Mouse (Mus musculus) layer of hippocampus, postnatal 25 days (tissue): ENCODE measurements around the gene Phtf2. TPM values are rescaled to one million over a fixed set of nuclear protein-coding genes. Genes with fewer than 3 reads are reported as not detected.
"Not testable (repeated sequence)": the region's sequence is repeated elsewhere in the genome, so short reads cannot be mapped to it uniquely, and the experiment has no call there.

ENCODE experiments used
- DNase-seq, 2 experiments: peaks; one replicate each; pipeline ENCODE4 v3.0.0; 2022; ENCODE audit warnings: mixed read lengths in 2 of 2, low spot score in 1 of 2; ENCODE audit errors: extremely low spot score in 1 of 2
- total RNA-seq, 2 experiments: library from RNA; stranded (reverse); gene quantifications; 2 replicates each; pipeline ENCODE4 v1.2.3; 2021

Gene Phtf2
- total RNA-seq, 2 experiments from 2014 or later = 10.3 to 12.9 TPM

DNA sequence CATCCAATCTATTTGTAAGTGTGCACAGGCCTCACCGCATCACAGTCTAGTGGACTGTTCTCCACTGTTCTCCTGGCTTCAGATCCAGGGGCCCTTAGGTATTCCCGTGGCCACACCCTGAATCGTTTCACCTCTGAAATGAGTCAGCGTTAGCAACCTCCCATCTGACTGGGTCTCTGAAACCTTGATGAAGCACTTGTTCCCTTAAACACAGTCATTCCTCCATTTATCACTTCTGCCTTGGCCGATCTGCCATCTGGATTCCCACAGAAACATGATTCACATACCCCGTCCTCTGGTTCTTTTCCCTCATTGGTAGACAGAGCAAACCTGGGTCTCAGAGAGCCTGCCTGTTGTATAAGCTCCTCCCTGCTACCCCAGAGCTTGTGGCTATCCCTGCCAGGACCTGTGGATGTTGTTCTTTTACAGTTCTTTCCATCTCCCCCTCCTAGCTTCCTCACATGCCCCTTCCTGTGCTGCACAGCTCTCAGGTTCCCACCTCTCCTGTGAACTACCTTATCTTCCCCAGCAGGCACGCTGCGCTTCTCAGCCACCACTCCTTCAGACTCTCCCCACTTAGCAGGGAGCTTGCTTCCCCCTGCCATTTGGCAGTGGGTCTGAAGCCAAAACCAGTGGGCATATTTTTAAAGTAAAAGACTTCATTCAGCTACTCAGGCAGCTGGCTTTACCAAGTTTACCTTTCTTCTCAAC lies 103.5 kb downstream of the Phtf2 start:
- DNase-seq = no peak

DNA sequence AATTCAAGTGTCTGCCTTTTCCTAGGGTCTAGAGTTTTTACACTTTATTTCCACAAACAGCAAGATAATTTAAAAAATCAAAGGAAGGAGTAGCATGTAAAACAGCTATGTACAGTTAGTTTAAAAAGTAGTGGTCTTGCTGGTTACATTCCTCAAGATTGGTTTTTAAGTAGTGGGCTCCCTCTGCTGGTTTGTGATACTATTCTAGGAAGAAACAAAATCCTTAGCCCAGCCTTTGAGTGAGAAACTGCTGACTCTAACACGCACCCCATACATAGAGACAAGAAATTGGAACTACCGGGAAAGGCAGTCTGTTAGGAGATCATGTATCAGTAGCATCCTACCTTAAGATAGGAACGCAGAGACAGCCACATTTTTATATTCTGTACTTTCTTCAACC lies 108.6 kb downstream of the Phtf2 start:
- peak in 1 of 2 experiments; percentile 28 for DNase-seq

DNA sequence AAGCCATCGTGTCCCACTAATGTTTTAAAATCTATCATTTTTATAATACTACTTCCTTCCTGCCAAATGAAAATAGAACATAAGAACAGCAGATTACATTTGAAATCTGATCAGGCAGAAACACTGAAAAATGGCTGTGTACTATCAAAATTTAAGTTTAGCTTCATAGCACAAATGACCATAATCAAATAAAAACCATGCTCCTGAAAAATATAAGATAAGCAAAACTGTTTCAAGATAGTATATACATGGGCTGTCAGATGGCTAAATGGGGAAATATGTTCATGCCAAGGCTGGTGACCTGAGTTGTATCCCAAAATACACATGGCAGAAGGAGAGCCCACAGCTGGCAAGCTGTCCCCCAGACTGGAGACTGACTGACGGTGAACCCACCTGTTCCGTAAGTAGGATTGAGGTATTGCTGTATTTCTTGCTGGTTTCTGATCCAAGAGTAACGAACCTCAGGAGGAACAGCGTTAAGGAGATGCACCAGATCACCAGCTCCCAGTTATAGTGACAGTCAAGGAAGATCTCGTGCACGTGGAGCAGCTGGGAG lies 116.5 kb downstream of the Phtf2 start:
- DNase-seq = no peak

DNA sequence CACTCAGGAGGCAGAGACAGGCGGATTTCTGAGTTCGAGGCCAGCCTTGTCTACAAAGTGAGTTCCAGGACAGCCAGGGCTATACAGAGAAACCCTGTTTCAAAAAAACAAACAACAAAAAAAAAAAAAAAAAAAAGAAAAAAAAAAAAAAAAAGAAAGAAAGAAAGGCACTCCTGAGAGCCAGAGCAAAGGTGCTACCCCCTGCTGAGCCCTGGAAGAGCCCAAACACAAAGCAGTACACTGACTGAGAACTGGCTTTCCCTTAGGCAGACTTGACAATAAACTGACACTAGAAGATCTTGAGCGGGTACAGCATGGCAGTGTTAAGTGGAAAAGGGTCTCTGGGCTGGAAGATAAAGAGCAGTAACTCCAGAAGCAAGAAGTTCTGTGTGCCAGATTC lies 119.5 kb downstream of the Phtf2 start:
- DNase-seq = not testable (repeated sequence)

DNA sequence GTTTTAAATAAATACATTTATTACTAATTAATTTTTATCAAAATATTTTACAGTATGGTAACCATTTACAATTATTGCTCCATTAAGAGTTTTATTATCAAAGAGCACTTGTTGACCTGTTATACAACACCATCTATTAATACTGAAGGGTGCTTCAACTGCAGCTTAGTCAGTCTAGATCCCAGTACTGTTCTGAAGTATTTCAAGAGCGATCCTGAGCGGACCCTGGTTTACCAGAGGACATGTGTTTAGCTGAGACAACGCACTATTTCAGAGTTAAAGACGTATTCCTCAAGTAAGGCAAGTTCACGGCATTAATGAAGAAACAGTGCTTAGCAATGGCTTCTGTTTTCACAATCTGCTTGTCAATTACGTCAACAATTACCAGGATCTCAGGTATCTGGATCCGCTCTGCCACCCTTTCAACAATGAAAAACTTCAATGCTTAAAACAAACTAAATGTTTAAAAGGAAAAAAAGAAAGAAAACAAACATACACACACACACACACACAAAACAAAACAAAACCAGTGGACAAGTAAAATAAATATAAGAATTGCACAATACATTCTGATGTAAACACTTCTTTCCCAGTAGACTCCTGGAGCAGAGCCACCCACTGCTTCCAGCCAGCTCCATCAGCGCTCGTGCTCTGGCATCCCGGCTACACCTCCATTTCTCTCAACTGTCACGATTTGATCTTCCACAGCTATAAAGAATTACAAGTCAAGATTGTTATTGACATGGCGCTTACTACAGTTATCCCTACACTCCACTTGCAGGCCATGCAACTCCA lies 121.4 kb downstream of the Phtf2 start:
- DNase-seq = no peak

DNA sequence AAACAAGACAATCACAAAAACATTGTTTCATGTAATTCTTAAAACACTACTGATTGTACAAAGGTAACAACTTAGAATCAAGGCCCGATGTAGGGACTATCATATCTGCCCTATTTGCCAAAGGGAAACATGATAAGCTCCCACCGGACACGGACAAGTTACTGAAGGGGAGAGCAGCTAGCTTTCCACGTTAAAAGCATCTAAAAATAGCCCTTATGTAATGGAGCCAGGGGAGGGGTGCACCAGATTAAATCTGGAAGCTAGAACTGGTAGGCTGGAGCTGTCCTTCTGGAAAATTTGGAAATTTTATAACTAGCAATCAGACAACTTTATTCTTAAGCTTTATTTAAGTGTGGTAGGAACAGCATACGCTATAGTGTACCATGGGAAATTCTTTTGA lies 122.2 kb downstream of the Phtf2 start:
- no peak for DNase-seq

DNA sequence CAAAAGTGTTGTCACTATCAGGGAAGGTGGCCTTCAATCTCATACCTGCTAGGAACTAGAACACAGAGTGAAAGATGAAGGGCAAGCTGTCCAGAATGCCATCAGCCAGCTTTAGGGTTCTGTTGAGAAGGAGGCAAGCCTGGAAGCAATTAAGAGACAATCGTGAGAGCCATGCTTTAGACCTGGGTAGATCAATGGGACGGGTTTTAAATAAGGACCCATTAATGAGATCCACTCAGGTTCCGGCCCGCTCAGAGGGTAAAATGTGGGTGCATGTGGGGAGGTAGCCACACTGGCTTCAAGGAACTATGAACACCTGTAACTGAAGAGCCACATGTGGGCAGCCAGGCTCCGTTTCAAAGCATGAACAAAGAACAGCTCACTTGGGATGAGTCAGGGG lies 128.0 kb downstream of the Phtf2 start:
- DNase-seq = no peak

DNA sequence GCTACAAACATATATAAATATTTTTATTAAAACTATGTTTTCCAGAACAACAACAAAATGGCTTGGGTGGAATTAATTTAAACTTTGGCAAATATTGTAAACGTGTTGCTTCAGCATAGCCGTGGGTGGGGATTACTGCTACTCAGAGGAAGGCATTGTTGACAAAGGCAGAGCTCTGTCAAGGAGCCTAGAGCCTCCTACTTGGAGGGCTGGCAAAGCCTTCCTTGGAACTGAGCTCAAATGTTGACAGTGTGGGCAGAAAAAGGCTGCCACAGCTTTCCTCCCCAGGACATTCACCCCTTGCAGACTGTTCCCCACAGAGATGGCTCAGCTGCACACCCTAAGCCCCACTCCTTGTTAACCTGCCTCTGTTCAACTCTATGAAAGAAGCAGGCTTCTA lies 128.8 kb downstream of the Phtf2 start:
- no peak for DNase-seq

DNA sequence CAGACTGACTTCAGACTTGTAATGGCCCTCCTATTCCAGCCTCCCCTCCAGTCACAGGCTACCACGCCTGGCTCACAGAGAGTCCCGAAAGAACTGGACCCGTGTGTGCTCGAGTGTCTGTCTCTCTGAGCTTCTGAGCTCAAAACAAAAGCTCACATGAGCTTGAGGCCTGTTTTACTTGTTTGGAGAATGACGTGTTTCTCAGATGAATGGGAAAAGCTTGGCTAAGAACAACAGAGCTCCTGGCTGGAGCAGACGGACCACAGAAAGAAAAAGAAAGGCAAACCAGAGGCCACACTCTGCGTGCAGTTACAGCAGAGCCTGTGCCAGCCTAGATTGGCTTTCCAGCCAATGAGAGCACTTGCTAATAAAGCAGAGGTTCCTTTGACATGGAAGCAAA lies 130.2 kb downstream of the Phtf2 start:
- DNase-seq = no peak

DNA sequence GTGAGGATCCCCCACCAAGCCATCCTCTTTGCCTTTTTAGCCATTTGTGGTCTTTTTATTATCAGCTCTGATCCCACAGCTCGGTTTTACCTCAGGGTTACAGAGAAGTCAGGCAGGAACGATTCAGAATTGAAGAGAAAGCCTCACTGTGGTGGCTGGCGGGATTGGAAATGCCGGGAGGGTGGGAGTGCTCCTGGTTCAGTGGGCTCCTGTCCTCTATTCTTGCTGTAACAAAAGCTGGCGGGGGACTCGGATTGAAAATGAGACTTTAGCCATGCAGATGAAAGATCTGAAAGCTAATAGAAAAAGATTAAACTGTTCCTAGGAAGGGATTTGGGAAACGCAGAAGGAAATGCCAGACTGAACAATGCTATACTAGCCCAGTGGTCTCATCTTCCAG lies 130.9 kb downstream of the Phtf2 start:
- DNase-seq = no peak

DNA sequence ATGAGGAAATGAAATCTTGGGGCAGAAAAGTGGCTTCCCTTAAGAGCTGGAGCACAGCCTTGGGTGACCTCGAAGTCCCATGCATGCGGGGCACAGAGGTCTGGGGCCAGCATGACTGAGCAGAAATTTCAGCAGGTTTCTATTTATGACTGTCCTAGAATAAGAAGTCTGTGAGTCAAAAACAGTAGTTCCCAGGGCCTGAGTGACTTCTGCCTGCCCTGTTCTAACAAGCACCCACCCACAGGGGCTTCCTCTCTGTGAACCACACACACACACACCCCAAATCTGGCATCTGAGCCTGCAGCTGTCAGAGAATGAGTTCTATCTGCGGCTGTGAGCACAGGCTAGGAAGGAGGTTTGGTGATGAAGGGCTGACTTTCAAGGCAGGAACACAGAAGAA lies 132.4 kb downstream of the Phtf2 start:
- no peak for DNase-seq

DNA sequence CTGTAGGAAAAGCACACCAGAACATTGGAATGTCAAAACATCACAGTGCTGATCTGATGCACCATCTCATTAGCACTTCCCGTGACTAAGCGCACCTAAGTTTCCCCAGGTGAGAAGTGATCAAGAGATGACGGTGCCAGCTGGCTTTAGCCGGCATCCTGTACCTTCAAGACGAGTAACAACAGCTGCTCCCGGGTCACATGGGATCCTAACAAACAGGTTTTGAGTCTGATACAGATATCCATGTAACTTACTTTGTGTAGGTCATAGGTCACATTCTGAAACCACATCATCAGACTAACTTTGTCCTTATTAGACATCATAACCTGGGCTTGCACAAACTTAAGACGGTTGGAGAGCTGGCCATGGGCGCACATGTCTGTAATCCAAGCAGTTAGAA lies 133.1 kb downstream of the Phtf2 start:
- no peak for DNase-seq

DNA sequence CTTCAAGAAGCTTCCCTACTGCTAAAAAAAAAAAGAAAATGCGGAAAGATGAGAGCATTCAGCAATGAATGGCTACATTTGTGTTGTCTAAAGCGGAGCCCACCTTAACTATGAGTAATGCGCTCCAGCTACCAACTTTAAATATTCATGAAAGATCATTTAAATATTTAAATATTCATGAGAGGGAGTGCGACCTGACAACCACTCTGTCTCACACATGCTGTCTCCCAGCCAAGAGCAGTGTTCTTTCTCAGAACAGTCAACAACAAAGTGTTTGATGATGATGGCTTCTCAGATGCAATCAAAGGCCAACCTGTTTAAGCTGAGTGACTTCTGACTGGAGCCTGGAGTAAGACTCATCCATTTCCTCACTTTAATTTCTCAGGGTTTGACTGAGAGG lies 133.8 kb downstream of the Phtf2 start:
- no peak for DNase-seq

DNA sequence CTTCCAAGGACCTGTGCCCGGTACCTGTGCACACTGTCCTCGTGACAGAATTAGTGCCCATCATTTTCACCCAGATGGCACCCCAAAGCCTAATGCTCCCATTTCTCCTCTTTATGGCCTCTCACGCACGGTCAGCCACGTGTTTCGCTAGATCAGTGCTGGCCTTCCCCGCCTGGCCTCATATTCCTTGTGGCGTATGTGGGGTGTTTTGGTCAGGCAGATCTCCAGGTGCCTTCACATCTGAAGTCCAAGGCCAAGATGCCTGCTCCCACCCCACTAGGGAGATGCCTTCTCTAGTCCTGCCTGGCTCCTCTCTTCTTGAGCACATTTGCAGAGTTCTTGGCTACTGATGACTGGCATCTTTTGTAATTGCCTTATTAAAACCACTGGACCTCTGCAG lies 140.0 kb downstream of the Phtf2 start:
- DNase-seq = no peak

DNA sequence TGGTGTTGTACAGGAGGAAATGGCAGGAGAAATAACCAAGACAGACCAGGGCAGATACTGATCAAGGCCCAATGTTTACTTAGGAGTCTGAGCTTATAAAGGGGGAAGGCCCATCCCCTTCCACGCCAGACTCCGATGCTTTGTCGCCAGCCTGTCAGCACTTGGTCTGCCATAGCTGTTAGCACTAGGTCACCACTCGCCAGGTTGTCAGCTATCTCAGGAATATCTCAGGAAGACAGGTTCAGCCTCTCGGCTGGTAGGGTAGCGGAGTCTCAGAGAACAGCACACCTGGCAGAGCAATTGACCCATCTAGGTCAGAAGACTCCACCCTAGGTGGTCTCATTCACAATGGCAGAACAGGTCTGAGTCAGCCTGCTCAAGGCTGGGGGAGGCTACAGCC lies 140.7 kb downstream of the Phtf2 start:
- DNase-seq = no peak

DNA sequence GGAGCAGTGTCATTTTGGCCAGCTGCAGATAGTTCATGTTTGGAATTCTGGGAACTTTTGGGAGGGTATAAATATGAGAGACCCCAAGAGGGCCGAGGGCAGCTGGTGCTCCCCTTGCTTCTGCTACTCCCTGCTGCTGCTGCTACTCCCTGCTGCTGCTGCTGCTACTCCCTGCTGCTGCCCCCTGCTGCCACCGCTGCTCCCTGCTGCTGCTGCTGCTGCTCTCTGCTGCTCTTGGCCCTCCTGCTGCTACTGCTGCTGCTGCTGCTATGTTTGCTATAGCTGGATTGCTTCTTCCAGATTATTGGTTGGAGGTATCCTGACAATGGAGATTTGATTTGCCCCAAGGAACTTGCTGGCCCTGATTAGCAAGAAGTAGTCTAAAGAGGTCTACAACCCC lies 143.1 kb downstream of the Phtf2 start:
- DNase-seq = no peak

DNA sequence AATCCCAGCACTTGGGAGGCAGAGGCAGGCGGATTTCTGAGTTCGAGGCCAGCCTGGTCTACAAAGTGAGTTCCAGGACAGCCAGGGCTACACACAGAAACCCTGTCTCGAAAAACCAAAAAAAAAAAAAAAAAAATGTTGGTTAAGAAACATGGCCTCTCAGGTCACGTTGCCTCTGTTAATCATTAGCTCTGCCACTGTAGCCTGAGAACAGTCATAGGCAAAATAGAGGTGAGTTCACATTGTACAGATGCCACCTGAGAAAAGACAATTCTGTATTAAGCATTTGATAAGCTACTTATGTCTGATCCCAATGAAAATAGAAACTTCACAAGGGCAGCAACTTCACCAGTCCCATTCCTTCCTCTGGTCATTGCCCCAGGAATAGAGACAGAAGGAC lies 158.7 kb downstream of the Phtf2 start:
- not testable (repeated sequence) for DNase-seq

DNA sequence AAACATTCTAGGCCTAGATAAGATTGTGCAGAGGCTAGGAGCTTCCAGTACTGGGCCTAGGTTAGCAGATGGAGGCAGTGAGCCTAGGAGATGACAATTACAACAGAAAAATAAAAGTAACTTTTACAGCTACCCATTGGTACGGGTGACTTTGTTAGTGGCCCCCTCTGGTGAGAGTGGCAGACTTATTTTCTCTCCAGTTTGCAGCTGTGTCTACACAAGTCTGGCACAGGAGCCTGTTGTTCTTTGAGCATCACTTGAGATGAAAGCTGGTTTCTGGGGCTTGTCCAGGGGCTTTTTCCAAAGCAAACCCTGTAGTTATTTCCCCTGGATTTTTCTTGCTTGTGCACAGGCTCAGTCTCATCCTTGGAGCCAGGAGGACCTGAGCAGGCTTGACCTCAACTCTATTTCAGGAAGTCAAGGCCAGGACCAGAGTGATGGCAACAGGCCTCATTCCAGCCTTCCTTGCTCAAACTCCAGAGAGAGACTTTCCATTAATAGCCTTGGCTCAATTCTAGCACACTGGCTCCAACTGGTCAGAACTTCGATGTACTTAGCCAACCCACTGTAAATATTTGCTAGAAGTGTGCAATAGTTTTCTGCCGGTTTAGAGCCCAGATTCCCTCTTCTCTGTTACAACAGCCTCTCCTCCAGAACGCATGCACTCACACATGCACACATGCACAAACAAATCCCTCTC lies 161.6 kb downstream of the Phtf2 start:
- no peak for DNase-seq

DNA sequence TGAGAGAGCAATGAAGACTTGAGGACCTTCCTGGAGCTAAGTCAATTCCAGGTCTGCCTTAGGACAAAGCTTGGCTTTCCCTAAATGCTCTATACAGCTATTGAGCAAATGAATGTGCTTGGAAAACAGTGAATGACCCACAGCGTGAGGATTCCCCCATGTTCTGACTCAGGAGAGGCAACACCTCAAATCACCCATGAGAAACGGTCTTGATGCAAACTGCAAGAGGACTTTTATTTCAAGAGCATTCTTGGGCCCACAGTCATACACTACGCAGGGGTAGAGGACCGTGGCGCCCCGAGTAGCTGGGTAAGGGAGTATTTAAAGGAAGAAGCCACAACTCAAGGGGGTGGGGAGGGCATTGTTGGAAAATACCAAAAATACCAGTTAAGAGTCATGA lies 165.9 kb downstream of the Phtf2 start:
- DNase-seq = not testable (repeated sequence)

DNA sequence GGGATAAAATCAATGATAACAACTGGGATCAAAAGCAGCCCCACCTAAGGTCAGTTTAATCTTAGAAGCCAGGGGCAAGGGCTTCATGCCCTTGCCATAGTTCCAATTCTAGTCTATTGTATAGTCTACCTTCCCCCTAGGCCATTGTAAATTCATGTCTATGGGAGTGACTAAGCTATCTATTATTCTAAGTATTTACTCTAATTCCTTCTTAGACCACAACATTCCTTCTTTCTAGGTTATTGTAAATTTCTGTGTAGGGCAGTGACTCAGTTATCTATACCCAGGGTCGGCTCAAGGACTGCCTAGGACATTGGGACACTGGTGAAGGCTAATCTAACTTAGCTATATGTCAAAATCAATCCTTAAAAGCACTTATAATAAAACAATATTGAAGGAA lies 167.3 kb downstream of the Phtf2 start:
- DNase-seq = not testable (repeated sequence)

DNA sequence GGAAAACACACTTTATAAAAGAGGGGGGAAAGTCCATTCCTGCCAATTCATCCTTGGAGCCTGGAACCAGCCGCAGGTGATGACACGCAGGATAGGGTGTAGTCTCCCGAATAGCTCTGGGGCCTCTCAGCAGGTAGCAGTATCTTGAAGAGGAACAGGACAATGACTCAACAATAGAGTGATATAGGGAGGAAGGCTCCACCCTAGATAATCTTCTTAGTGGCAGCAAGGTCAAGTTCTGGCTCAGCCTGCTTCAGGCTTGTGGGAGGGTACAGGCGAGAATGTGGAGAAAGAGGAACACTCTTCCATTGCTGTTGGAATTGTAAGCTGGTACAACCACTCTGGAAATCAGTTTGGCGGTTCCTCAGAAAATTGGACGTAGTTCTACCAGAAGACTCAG lies 171.1 kb downstream of the Phtf2 start:
- not testable (repeated sequence) for DNase-seq
